8 mouse cellular contexts compared by ENCODE assay signal in the genomic region with DNA sequence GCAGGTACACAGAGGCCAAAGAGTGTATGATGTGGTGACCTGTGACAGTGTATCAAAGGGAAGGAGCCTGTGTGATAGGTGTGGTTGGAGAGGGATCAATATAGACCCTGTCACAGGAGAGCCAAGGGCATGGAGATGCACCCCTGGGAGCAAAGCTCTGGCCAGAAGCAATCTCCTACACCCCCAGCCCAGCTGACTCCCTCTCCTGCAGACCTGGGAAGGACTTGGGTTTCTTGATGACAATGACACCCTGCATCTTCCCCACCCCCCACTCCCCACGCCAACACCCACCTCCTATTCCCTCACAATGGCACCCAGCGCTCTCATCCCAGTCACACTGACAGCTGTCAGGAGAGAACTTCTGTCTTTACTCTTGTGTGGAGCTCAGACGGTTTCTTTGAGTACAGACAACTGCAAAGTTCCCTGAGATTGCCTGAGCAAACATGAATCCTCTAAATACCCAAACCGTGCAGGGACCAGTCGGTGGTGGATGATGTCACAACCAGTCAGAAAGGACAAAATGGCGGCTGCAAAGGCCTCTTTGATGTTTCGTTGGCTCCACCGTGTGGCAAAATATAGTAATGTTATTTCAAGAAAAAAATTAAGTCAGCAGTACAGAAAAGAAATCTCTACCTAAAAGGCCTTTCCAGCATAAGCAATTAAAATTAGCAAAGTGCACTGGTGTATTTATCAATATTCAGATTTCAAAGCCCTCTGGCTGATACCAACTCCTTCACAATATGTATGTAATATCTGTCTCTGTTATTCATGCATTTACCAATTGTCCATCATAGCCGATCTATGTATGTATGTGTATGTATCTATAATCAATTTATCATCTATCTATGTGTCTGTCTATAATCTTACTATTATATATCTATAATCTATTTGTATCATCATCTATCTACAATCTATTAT. TPM values are rescaled to one million over a fixed set of nuclear protein-coding genes. Genes with fewer than 3 reads are reported as not detected.
A peak's percentile ranks its signal among the peaks of the same experiment; 100 is the strongest.
DNase-seq lines count a peak whose midpoint lies in the region; ATAC-seq lines count a peak whose summit lies in the region.

No protein-coding gene starts in this region.

- peak; percentile 87 for ATAC-seq in hindbrain, embryonic 12.5 days (ENCODE audit: low FRiP score)
- peak; percentile 92 for ATAC-seq in lung, embryonic 16.5 days (ENCODE audit: low read depth)

- no peaks in the 10 kb centered on the region for H3K36me3 ChIP-seq in hindbrain, embryonic 12.5 days
- no peaks in the 10 kb centered on the region for H3K36me3 ChIP-seq in lung, embryonic 16.5 days (ENCODE audit: control insufficient read depth, insufficient read depth, low read length)

- H3K4me3 ChIP-seq in hindbrain, embryonic 12.5 days = peak overlapping the region; percentile 36
- peak overlapping the region; percentile 33 for H3K4me3 ChIP-seq in lung, embryonic 16.5 days (ENCODE audit: low read length)

- 18% methylated on average over 9 of the region's 9 CpGs for WGBS in hindbrain, embryonic 12.5 days
- 20% methylated on average over 9 of the region's 9 CpGs for WGBS in lung, embryonic 16.5 days

- peak overlapping the region; percentile 69 for H3K4me2 ChIP-seq in hindbrain, embryonic 12.5 days (replicated peaks)
- peak overlapping the region; percentile 56 for H3K4me2 ChIP-seq in lung, embryonic 16.5 days (ENCODE audit: low read depth, low read length)

- DNase-seq in NIH3T3 (ENCODE audit: low read depth) = peak; percentile 96
- DNase-seq in cerebellum, adult 9-10 months = peak; percentile 91
- DNase-seq in frontal cortex, adult 2 months (ENCODE audit: extremely low spot score in 1 of 2, low spot score in 1 of 2) = peak; percentile 67 to 96
- DNase-seq in layer of hippocampus, postnatal 10 days (ENCODE audit: low spot score in 2 of 2) = peak; percentile 75 to 77
- DNase-seq in ovary, postnatal 14 days (ENCODE audit: low spot score) = peak; percentile 52
- peak; percentile 78 for DNase-seq in thymus, postnatal 14 days

- peak overlapping the region; percentile 78 for H3K9ac ChIP-seq in hindbrain, embryonic 12.5 days
- H3K9ac ChIP-seq in lung, embryonic 16.5 days (ENCODE audit: low read length) = peak overlapping the region; percentile 60

- peaks cover 4% of the 10 kb centered on the region for H3K4me1 ChIP-seq in hindbrain, embryonic 12.5 days
- H3K4me1 ChIP-seq in lung, embryonic 16.5 days (replicated peaks; ENCODE audit: control insufficient read depth, insufficient read depth, low read length) = no peaks in the 10 kb centered on the region

- no peaks in the 10 kb centered on the region for H3K27me3 ChIP-seq in hindbrain, embryonic 12.5 days
- no peaks in the 10 kb centered on the region for H3K27me3 ChIP-seq in lung, embryonic 16.5 days (ENCODE audit: control insufficient read depth, insufficient read depth, low read depth, low read length)

- no peaks in the 10 kb centered on the region for H3K9me3 ChIP-seq in hindbrain, embryonic 12.5 days (replicated peaks)
- H3K9me3 ChIP-seq in lung, embryonic 16.5 days (ENCODE audit: control insufficient read depth, low read length) = no peaks in the 10 kb centered on the region

- peak overlapping the region; percentile 70 for H3K27ac ChIP-seq in hindbrain, embryonic 12.5 days
- H3K27ac ChIP-seq in lung, embryonic 16.5 days (ENCODE audit: low read length) = no peak overlapping the region

RNA-seq across cellular contexts. Expression of a gene that starts 21.9 kb away (rescaled TPM):
- 73.0 and 73.1 TPM in 2 replicates for polyA plus RNA-seq in frontal cortex, adult 2 months (2012; rRNA removed)
- polyA plus RNA-seq in hindbrain, embryonic 12.5 days (2016; fragmentation: Nextera tagmentation; extraction: Ambion mirVana) = 136 and 138 TPM in 2 replicates
- 10 to 100 TPM; 75.3 to 77.7 TPM for total RNA-seq in layer of hippocampus, postnatal 10 days (2021)
- 127 and 136 TPM in 2 replicates for polyA plus RNA-seq in lung, embryonic 16.5 days (2015; fragmentation: Nextera tagmentation; extraction: Ambion mirVana)

RNA-seq across cellular contexts. Expression of a gene that starts 25.5 kb away (rescaled TPM):
- 0.06 TPM in 1 of 2 replicates, not detected in the other for polyA plus RNA-seq in frontal cortex, adult 2 months (2012; rRNA removed)
- polyA plus RNA-seq in hindbrain, embryonic 12.5 days (2016; fragmentation: Nextera tagmentation; extraction: Ambion mirVana) = not detected in 2 replicates
- not detected for total RNA-seq in layer of hippocampus, postnatal 10 days (2021)
- polyA plus RNA-seq in lung, embryonic 16.5 days (2015; fragmentation: Nextera tagmentation; extraction: Ambion mirVana) = 0.06 TPM in 1 of 2 replicates, not detected in the other
